Mouse (Mus musculus) MEL (cell line): ENCODE measurements around the gene Lgals8. TPM values are rescaled to one million over a fixed set of nuclear protein-coding genes. Genes with fewer than 3 reads are reported as not detected.

Source experiments
- DNase-seq: peaks from one replicate; pipeline ENCODE4 v3.0.0; 2011; ENCODE audit warnings: low read depth, low spot score
- H3K27ac ChIP-seq: 2 replicates; pipeline ENCODE4 v1.5.1; 2012; ENCODE audit warnings: low read depth, mild to moderate bottlenecking, control low read depth, low read length, moderate library complexity; ENCODE audit not compliant: control insufficient read depth
- H3K27me3 ChIP-seq, 2 experiments: fragments of 150-350 bp in 1 of 2; sonication (generic) in 1 of 2; 2 replicates each; pipeline ENCODE4 v1.6.1; 2012; ENCODE audit warnings: low read length in 2 of 2, mild to moderate bottlenecking in 2 of 2, improper control_type of control experiment in 1 of 2, moderate library complexity in 1 of 2; ENCODE audit not compliant: insufficient read depth in 2 of 2, control insufficient read depth in 1 of 2
- H3K36me3 ChIP-seq, 2 experiments: 2 replicates each; pipeline ENCODE4 v1.6.1; 2012 to 2014; ENCODE audit warnings: low read length in 2 of 2, improper control_type of control experiment in 1 of 2, inconsistent platforms in 1 of 2, mild to moderate bottlenecking in 1 of 2; ENCODE audit not compliant: insufficient read depth in 2 of 2, control insufficient read depth in 1 of 2
- H3K4me1 ChIP-seq, 2 experiments: fragments of 150-350 bp in 1 of 2; sonication (generic) in 1 of 2; 2 replicates each; pipeline ENCODE4 v1.6.1; 2012; ENCODE audit warnings: low read length in 2 of 2, improper control_type of control experiment in 1 of 2, mild to moderate bottlenecking in 1 of 2; ENCODE audit not compliant: insufficient read depth in 2 of 2, control insufficient read depth in 1 of 2
- H3K4me3 ChIP-seq, 2 experiments: fragments of 150-350 bp in 1 of 2; sonication (generic) in 1 of 2; 2 replicates each; pipeline ENCODE4 v1.5.1; 2012; ENCODE audit warnings: low read depth in 2 of 2, low read length in 2 of 2, mild to moderate bottlenecking in 2 of 2, moderate library complexity in 2 of 2, control low read depth in 1 of 2, improper control_type of control experiment in 1 of 2; ENCODE audit not compliant: control insufficient read depth in 1 of 2, insufficient read depth in 1 of 2
- H3K79me2 ChIP-seq: 2 replicates; pipeline ENCODE4 v1.6.1; 2012; ENCODE audit warnings: mild to moderate bottlenecking, low read length, moderate library complexity; ENCODE audit not compliant: control insufficient read depth, poor library complexity, insufficient read depth
- H3K9ac ChIP-seq: 2 replicates; pipeline ENCODE4 v1.6.1; 2012; ENCODE audit warnings: low read depth, mild to moderate bottlenecking, control low read depth, low read length, moderate library complexity; ENCODE audit not compliant: control insufficient read depth, poor library complexity, severe bottlenecking
- H3K9me3 ChIP-seq: fragments of 150-350 bp; sonication (generic); replicated peaks from 2 replicates; pipeline ENCODE4 v1.6.1; 2012; ENCODE audit warnings: mild to moderate bottlenecking, low read length, improper control_type of control experiment, moderate library complexity; ENCODE audit not compliant: insufficient read depth
- CHD1 ChIP-seq: IDR thresholded peaks from 2 replicates; pipeline ENCODE4 v1.6.1; 2012; ENCODE audit warnings: low read depth, mild to moderate bottlenecking, inconsistent platforms, low read length, improper control_type of control experiment
- CTCF ChIP-seq, 3 experiments: IDR thresholded peaks in 2 of 3; conservative IDR thresholded peaks in 1 of 3; 2 replicates each; pipeline ENCODE4 v1.5.1; 2011 to 2012; ENCODE audit warnings: low read length in 3 of 3, low read depth in 2 of 3, mild to moderate bottlenecking in 2 of 3, improper control_type of control experiment in 1 of 3, inconsistent platforms in 1 of 3, mixed read lengths in 1 of 3, moderate library complexity in 1 of 3; ENCODE audit not compliant: control insufficient read depth in 1 of 3, insufficient read depth in 1 of 3, poor library complexity in 1 of 3, severe bottlenecking in 1 of 3
- ELF1 ChIP-seq: IDR thresholded peaks from 2 replicates; pipeline ENCODE4 v1.6.1; 2014; ENCODE audit warnings: low read depth, mild to moderate bottlenecking, inconsistent platforms, low read length, improper control_type of control experiment, moderate library complexity
- EP300 ChIP-seq, 2 experiments: IDR thresholded peaks; 2 replicates each; pipeline ENCODE4 v1.6.1; 2011; ENCODE audit warnings: improper control_type of control experiment in 2 of 2, low read length in 2 of 2, low read depth in 1 of 2, mild to moderate bottlenecking in 1 of 2
- ETS1 ChIP-seq: IDR thresholded peaks from 2 replicates; pipeline ENCODE4 v1.6.1; 2012; ENCODE audit warnings: low read depth, mild to moderate bottlenecking, inconsistent platforms, low read length, improper control_type of control experiment, moderate library complexity
- GATA1 ChIP-seq: IDR thresholded peaks from 2 replicates; pipeline ENCODE4 v1.6.1; 2011; ENCODE audit warnings: low read depth, low read length, improper control_type of control experiment
- HCFC1 ChIP-seq: IDR thresholded peaks from 2 replicates; pipeline ENCODE4 v1.6.1; 2012; ENCODE audit warnings: low read depth, mild to moderate bottlenecking, inconsistent platforms, low read length, improper control_type of control experiment, moderate library complexity
- JUND ChIP-seq: IDR thresholded peaks from 2 replicates; pipeline ENCODE4 v1.6.1; 2011; ENCODE audit warnings: low read depth, mild to moderate bottlenecking, improper control_type of control experiment, low read length
- KAT2A ChIP-seq: conservative IDR thresholded peaks from 2 replicates; pipeline ENCODE4 v1.6.1; 2012; ENCODE audit warnings: low read depth, low read length, improper control_type of control experiment, inconsistent platforms
- MAFK ChIP-seq: IDR thresholded peaks from 2 replicates; pipeline ENCODE4 v1.6.1; 2011; ENCODE audit warnings: low read depth, mild to moderate bottlenecking, low read length, improper control_type of control experiment, borderline replicate concordance
- MAX ChIP-seq: IDR thresholded peaks from 2 replicates; pipeline ENCODE4 v1.6.1; 2011; ENCODE audit warnings: low read length, improper control_type of control experiment
- MAZ ChIP-seq: IDR thresholded peaks from 2 replicates; pipeline ENCODE4 v1.6.1; 2012; ENCODE audit warnings: low read depth, mild to moderate bottlenecking, inconsistent platforms, low read length, improper control_type of control experiment
- MXI1 ChIP-seq: IDR thresholded peaks from 2 replicates; pipeline ENCODE4 v1.6.1; 2011; ENCODE audit warnings: mild to moderate bottlenecking, low read depth, low read length, improper control_type of control experiment
- NELFE ChIP-seq: IDR thresholded peaks from 2 replicates; pipeline ENCODE4 v1.6.1; 2011; ENCODE audit warnings: low read depth, low read length, improper control_type of control experiment
- NRF1 ChIP-seq: IDR thresholded peaks from 2 replicates; pipeline ENCODE4 v1.6.1; 2014; ENCODE audit warnings: low read depth, mild to moderate bottlenecking, inconsistent platforms, low read length, improper control_type of control experiment, moderate library complexity; ENCODE audit not compliant: poor library complexity, insufficient read depth, severe bottlenecking
- POLR2AphosphoS2 ChIP-seq: IDR thresholded peaks from 2 replicates; pipeline ENCODE4 v1.6.1; 2011; ENCODE audit warnings: low read length, improper control_type of control experiment
- RAD21 ChIP-seq: IDR thresholded peaks from 2 replicates; pipeline ENCODE4 v1.6.1; 2011; ENCODE audit warnings: mild to moderate bottlenecking, low read depth, low read length, improper control_type of control experiment
- RCOR1 ChIP-seq: IDR thresholded peaks from 2 replicates; pipeline ENCODE4 v1.6.1; 2012; ENCODE audit warnings: low read depth, mild to moderate bottlenecking, inconsistent platforms, low read length, improper control_type of control experiment
- SIN3A ChIP-seq: IDR thresholded peaks from 2 replicates; pipeline ENCODE4 v1.6.1; 2012; ENCODE audit warnings: low read length, improper control_type of control experiment, inconsistent platforms
- SMC3 ChIP-seq: IDR thresholded peaks from 2 replicates; pipeline ENCODE4 v1.6.1; 2011; ENCODE audit warnings: low read depth, low read length, improper control_type of control experiment
- TAL1 ChIP-seq: IDR thresholded peaks from 2 replicates; pipeline ENCODE4 v1.6.1; 2012; ENCODE audit warnings: mild to moderate bottlenecking, inconsistent platforms, low read length, moderate library complexity, mixed read lengths
- TCF12 ChIP-seq: IDR thresholded peaks from 2 replicates; pipeline ENCODE4 v1.6.1; 2014; ENCODE audit warnings: low read depth, mild to moderate bottlenecking, inconsistent platforms, low read length, improper control_type of control experiment, moderate library complexity
- UBTF ChIP-seq: IDR thresholded peaks from 2 replicates; pipeline ENCODE4 v1.6.1; 2012; ENCODE audit warnings: low read depth, mild to moderate bottlenecking, inconsistent platforms, low read length, improper control_type of control experiment, moderate library complexity, borderline replicate concordance; ENCODE audit not compliant: insufficient read depth
- ZC3H11A ChIP-seq: IDR thresholded peaks from 2 replicates; pipeline ENCODE4 v1.6.1; 2012; ENCODE audit warnings: low read depth, mild to moderate bottlenecking, inconsistent platforms, low read length, improper control_type of control experiment
- polyA plus RNA-seq, 2 experiments: library from polyadenylated mRNA; stranded (reverse) in 1 of 2; unstranded in 1 of 2; fragments of >175 nt in 1 of 2; fragments of >200 nt in 1 of 2; gene quantifications; 2 replicates each; pipeline versions ENCODE4 v1.2.1 to v1.2.4; 2012; ENCODE audit warnings: low replicate concordance in 2 of 2, low read depth in 1 of 2; ENCODE audit not compliant: insufficient read length in 2 of 2, insufficient read depth in 1 of 2, missing spikeins in 1 of 2
- total RNA-seq: library from RNA; depleted of rRNA; stranded (reverse); fragments of 300-350 nt; gene quantifications from 2 replicates; pipeline ENCODE4 v1.2.3, GENCODE M21; 2012

Gene Lgals8
- total and polyA plus RNA-seq, 3 experiments, result 12.9 to 23.7 TPM; not detected in 1

DNA sequence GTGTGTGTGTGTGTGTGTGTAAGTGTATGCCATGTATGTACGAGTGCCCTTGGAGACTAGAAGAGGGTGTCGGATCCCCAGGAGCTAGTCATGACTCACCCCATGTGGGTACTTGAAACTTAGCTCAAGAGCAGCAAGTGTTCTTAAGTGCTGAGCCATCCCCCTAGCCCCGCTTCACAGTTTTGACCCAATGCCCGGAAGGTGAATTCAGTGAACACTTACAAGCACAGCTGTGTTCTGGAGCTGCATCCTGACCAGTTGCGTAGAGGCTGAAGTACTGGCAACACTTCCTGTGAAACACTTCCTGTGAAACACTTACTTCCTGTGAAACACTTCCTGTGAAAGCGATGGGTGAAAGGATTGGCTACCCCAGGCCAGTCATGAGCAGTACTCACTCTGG, 10.5 kb upstream of the Lgals8 start:
- no peak for DNase-seq
- no peak overlapping the region for H3K4me3 ChIP-seq
- H3K79me2 ChIP-seq, result no peaks in the 10 kb centered on the region
- TF ChIP-seq UBTF, result no peak
- no peak for TF ChIP-seq NRF1
- TF ChIP-seq NELFE, result no peak
- no peak for TF ChIP-seq RAD21
- H3K9me3 ChIP-seq, result no peaks in the 10 kb centered on the region
- H3K4me1 ChIP-seq, result no peaks in the 10 kb centered on the region; a peak in 1 of 4 replicates
- no peak overlapping the region for H3K27ac ChIP-seq
- H3K9ac ChIP-seq, result no peak overlapping the region
- H3K36me3 ChIP-seq, result no peaks in the 10 kb centered on the region
- peaks cover 0 to 2% of the 10 kb centered on the region in 2 experiments; a peak in 2 of 4 replicates for H3K27me3 ChIP-seq

DNA sequence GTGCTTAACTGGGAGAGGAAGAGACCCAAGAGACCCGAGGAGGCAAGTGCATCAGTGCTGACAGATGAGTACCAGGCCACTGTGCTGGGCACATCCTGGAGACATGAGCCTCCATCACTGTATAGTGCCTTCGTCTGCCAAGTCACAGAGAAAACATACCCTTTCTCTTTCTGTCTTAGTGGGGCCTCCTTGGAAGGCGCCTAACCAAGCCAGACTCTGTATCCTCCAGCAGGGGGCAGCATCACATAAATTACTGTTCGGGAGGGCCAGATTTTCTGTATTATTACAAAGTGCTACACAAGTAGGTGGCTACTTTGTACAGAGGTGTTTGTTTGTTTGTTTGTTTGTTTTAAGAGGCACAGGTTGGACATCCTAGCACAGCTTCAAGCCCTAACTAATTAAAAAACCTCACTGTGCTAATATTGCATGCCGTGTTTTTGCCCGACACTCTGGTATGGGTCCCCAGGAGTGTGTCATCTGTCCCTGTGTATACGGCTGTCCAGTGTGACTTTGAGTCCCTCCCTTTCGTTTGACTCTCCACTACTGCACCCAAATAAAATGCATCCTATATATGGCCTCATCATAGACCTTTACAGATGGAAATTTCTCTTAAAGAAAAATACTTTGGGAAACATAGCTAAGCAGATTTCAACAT, 9.1 kb upstream of the Lgals8 start:
- H3K27me3 ChIP-seq, result no peaks in the 10 kb centered on the region; a peak in 1 of 4 replicates
- peak; percentile 78 for DNase-seq
- TF ChIP-seq RAD21 (peak; percentile 95), JUND (0 out of 2 replicates have a peak, but pooled peaks have one; percentile 25), SMC3 (peak; percentile 93), MAZ (0 out of 2 replicates have a peak, but pooled peaks have one; percentile 47), NRF1 (no peak), CTCF (IDR thresholded peaks at IDR 0.05 in 2 of 3, conservative IDR thresholded peaks at IDR 0.05 in 1 of 3; ENCODE audit: control insufficient read depth in 1 of 3, insufficient read depth in 1 of 3, low read depth in 2 of 3, low read length in 3 of 3, poor library complexity in 1 of 3, severe bottlenecking in 1 of 3) (peak; percentile 82 to 93 (median 83)), ZC3H11A (peak; percentile 92), ELF1 (no peak), GATA1 (no peak)

DNA sequence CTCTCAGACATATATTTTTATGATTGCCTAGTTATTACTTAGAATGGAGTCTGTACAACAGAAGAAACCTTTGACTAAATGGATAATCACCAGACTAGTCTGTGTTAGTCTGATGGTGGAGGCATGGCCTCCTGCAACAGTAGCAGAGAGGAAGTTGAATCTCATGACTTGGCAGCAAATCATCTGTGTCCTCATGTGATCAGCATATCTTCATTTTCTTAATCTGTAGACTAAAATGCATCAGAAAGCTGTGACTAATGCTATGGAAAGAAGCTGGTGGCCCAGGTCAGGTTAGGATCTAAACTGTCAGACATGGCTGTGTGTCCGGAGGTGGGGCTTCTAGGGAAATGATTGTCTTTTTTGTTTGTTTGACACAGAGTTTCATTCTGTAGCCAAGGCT, 3.7 kb upstream of the Lgals8 start:
- no peaks in the 10 kb centered on the region for H3K9me3 ChIP-seq
- H3K79me2 ChIP-seq, result no peaks in the 10 kb centered on the region
- H3K36me3 ChIP-seq, result peaks cover 0 to 17% of the 10 kb centered on the region in 2 experiments; a peak in 2 of 4 replicates
- H3K4me1 ChIP-seq, result peaks cover 2 to 18% of the 10 kb centered on the region in 2 experiments
- H3K27me3 ChIP-seq, result no peaks in the 10 kb centered on the region
- H3K4me3 ChIP-seq, result peak overlapping the region; percentile 31 to 39; a peak in 3 of 4 replicates
- peak overlapping the region; percentile 44 for H3K9ac ChIP-seq
- DNase-seq, result peak; percentile 94
- H3K27ac ChIP-seq, result peak overlapping the region; percentile 98
- peak; percentile 87 for TF ChIP-seq GATA1
- 0 out of 2 replicates have a peak, but pooled peaks have one; percentile 25 for TF ChIP-seq KAT2A
- TF ChIP-seq NELFE, result 0 out of 2 replicates have a peak, but pooled peaks have one; percentile 49
- TF ChIP-seq ETS1, result peak; percentile 99
- TF ChIP-seq SIN3A, result peak; percentile 92
- TF ChIP-seq TCF12, result peak; percentile 79; the same call in 1 of the 2 replicates
- peak; percentile 85 for TF ChIP-seq RCOR1
- TF ChIP-seq TAL1, result peak; percentile 52
- peak; percentile 81 for TF ChIP-seq MAX
- no peak for TF ChIP-seq CHD1
- TF ChIP-seq MAFK, result peak; percentile 70
- TF ChIP-seq MXI1, result peak; percentile 40; the same call in 1 of the 2 replicates
- TF ChIP-seq EP300 (IDR thresholded peaks at IDR 0.05; ENCODE audit: low read depth in 1 of 2, low read length in 2 of 2), result peak; percentile 93 to 94
- peak; percentile 58 for TF ChIP-seq HCFC1
- TF ChIP-seq POLR2AphosphoS2, result peak; percentile 42; the same call in 1 of the 2 replicates
- 0 out of 2 replicates have a peak, but pooled peaks have one; percentile 44 for TF ChIP-seq JUND

More for the DNA sequence above, 9.1 kb upstream of the Lgals8 start:
- H3K36me3 ChIP-seq, result peaks cover 0 to 10% of the 10 kb centered on the region in 2 experiments; a peak in 2 of 4 replicates
- no peak overlapping the region for H3K27ac ChIP-seq
- H3K4me3 ChIP-seq, result no peak overlapping the region
- H3K9me3 ChIP-seq, result no peaks in the 10 kb centered on the region
- no peaks in the 10 kb centered on the region for H3K79me2 ChIP-seq
- H3K9ac ChIP-seq, result no peak overlapping the region
- peaks cover 0 to 11% of the 10 kb centered on the region in 2 experiments; a peak in 3 of 4 replicates for H3K4me1 ChIP-seq
